Mouse (Mus musculus) CH12.LX (cell line): Measurements from ENCODE around the gene Nap1l4. TPM values are rescaled to one million over a fixed set of nuclear protein-coding genes. Genes with fewer than 3 reads are reported as not detected.

Experiments
- DNase-seq: peaks from one replicate; pipeline ENCODE4 v3.0.0-alpha.2; 2013; ENCODE audit errors: extremely low read depth
- H3K27ac ChIP-seq: 2 replicates; pipeline ENCODE4 v1.5.1; 2012; ENCODE audit warnings: low read depth, mild to moderate bottlenecking, control low read depth, moderate library complexity; ENCODE audit not compliant: insufficient read depth
- H3K27me3 ChIP-seq: replicated peaks from 2 replicates; pipeline ENCODE3; 2012; ENCODE audit warnings: inconsistent platforms
- H3K36me3 ChIP-seq, 2 experiments: replicated peaks in 1 of 2; 2 replicates each; pipeline versions ENCODE3 to v1.6.1; 2012; ENCODE audit warnings: inconsistent platforms in 1 of 2, low read length in 1 of 2, mild to moderate bottlenecking in 1 of 2, mixed read lengths in 1 of 2, moderate library complexity in 1 of 2; ENCODE audit not compliant: control insufficient read depth in 1 of 2, insufficient read depth in 1 of 2
- H3K4me1 ChIP-seq, 2 experiments: 2 replicates each; pipeline ENCODE4 v1.6.1; 2012; ENCODE audit warnings: inconsistent platforms in 1 of 2, moderate library complexity in 1 of 2; ENCODE audit not compliant: insufficient read depth in 2 of 2, control insufficient read depth in 1 of 2
- H3K4me2 ChIP-seq: 2 replicates; pipeline ENCODE4 v1.6.1; 2012; ENCODE audit warnings: low read depth, mild to moderate bottlenecking, control low read depth; ENCODE audit not compliant: poor library complexity, insufficient read depth, severe bottlenecking
- H3K4me3 ChIP-seq, 3 experiments: fragments of 150-350 bp in 1 of 3; sonication (generic) in 1 of 3; replicated peaks in 1 of 3; 2 replicates each; pipeline versions ENCODE3 to v1.5.1; 2011 to 2012; ENCODE audit warnings: low read depth in 2 of 3, low read length in 2 of 3, mild to moderate bottlenecking in 2 of 3, moderate library complexity in 2 of 3, control low read depth in 1 of 3, improper control_type of control experiment in 1 of 3, inconsistent platforms in 1 of 3, mixed read lengths in 1 of 3; ENCODE audit not compliant: poor library complexity in 1 of 3
- H3K79me2 ChIP-seq: replicated peaks from 2 replicates; pipeline ENCODE4 v1.6.1; 2012; ENCODE audit warnings: mild to moderate bottlenecking, moderate library complexity; ENCODE audit not compliant: control insufficient read depth, poor library complexity, insufficient read depth, severe bottlenecking; ENCODE audit errors: extremely low read depth
- H3K9ac ChIP-seq: 2 replicates; pipeline ENCODE4 v1.6.1; 2012; ENCODE audit warnings: low read depth, mild to moderate bottlenecking, control low read depth, moderate library complexity; ENCODE audit not compliant: insufficient read depth
- H3K9me3 ChIP-seq: replicated peaks from 2 replicates; pipeline ENCODE3; 2012; ENCODE audit warnings: low read length, inconsistent platforms, mixed read lengths
- BHLHE40 ChIP-seq: IDR thresholded peaks from 2 replicates; pipeline ENCODE4 v1.6.1; 2011; ENCODE audit warnings: mild to moderate bottlenecking, low read depth, low read length, improper control_type of control experiment
- CHD2 ChIP-seq: IDR thresholded peaks from 2 replicates; pipeline ENCODE4 v1.6.1; 2011; ENCODE audit warnings: low read length, improper control_type of control experiment
- ELF1 ChIP-seq: IDR thresholded peaks from 2 replicates; pipeline ENCODE4 v1.6.1; 2014; ENCODE audit warnings: low read depth, mild to moderate bottlenecking, inconsistent platforms, low read length, improper control_type of control experiment
- EP300 ChIP-seq: IDR thresholded peaks from 2 replicates; pipeline ENCODE4 v1.6.1; 2011; ENCODE audit warnings: low read length, improper control_type of control experiment
- GABPA ChIP-seq: IDR thresholded peaks from 2 replicates; pipeline ENCODE4 v1.6.1; 2012; ENCODE audit warnings: low read depth, low read length, improper control_type of control experiment, inconsistent platforms; ENCODE audit not compliant: insufficient replicate concordance
- HCFC1 ChIP-seq: IDR thresholded peaks from 2 replicates; pipeline ENCODE4 v1.6.1; 2012; ENCODE audit warnings: low read depth, mild to moderate bottlenecking, inconsistent platforms, low read length, improper control_type of control experiment
- KAT2A ChIP-seq: IDR thresholded peaks from 2 replicates; pipeline ENCODE4 v1.6.1; 2012; ENCODE audit warnings: low read length, improper control_type of control experiment, inconsistent platforms; ENCODE audit not compliant: insufficient replicate concordance
- MAX ChIP-seq: IDR thresholded peaks from 2 replicates; pipeline ENCODE4 v1.6.1; 2011; ENCODE audit warnings: low read length, improper control_type of control experiment
- MAZ ChIP-seq: IDR thresholded peaks from 2 replicates; pipeline ENCODE4 v1.6.1; 2012; ENCODE audit warnings: low read depth, mild to moderate bottlenecking, inconsistent platforms, low read length, improper control_type of control experiment, moderate library complexity
- MEF2A ChIP-seq: IDR thresholded peaks from 2 replicates; pipeline ENCODE4 v1.6.1; 2014; ENCODE audit warnings: low read depth, mild to moderate bottlenecking, inconsistent platforms, low read length, improper control_type of control experiment, borderline replicate concordance
- MXI1 ChIP-seq: IDR thresholded peaks from 2 replicates; pipeline ENCODE4 v1.6.1; 2011; ENCODE audit warnings: mild to moderate bottlenecking, low read depth, low read length, improper control_type of control experiment
- MYC ChIP-seq: IDR thresholded peaks from 2 replicates; pipeline ENCODE4 v1.6.1; 2011; ENCODE audit warnings: low read depth, mild to moderate bottlenecking, improper control_type of control experiment, low read length
- NELFE ChIP-seq: IDR thresholded peaks from 2 replicates; pipeline ENCODE4 v1.6.1; 2011; ENCODE audit warnings: low read depth, low read length, improper control_type of control experiment
- NRF1 ChIP-seq: IDR thresholded peaks from 2 replicates; pipeline ENCODE4 v1.6.1; 2014; ENCODE audit warnings: low read depth, mild to moderate bottlenecking, inconsistent platforms, low read length, improper control_type of control experiment, moderate library complexity
- POLR2A ChIP-seq: IDR thresholded peaks from 2 replicates; pipeline ENCODE4 v1.6.1; 2011; ENCODE audit warnings: low read depth, mild to moderate bottlenecking, improper control_type of control experiment, low read length
- POLR2AphosphoS2 ChIP-seq: IDR thresholded peaks from 2 replicates; pipeline ENCODE4 v1.6.1; 2011; ENCODE audit warnings: low read depth, low read length, improper control_type of control experiment
- SIN3A ChIP-seq: IDR thresholded peaks from 2 replicates; pipeline ENCODE4 v1.6.1; 2012; ENCODE audit warnings: low read length, improper control_type of control experiment, inconsistent platforms
- TBP ChIP-seq: conservative IDR thresholded peaks from 2 replicates; pipeline ENCODE4 v1.6.1; 2011; ENCODE audit warnings: low read depth, low read length, improper control_type of control experiment
- TCF12 ChIP-seq: IDR thresholded peaks from 2 replicates; pipeline ENCODE4 v1.6.1; 2014; ENCODE audit warnings: low read depth, mild to moderate bottlenecking, inconsistent platforms, low read length, improper control_type of control experiment
- USF1 ChIP-seq: IDR thresholded peaks from 2 replicates; pipeline ENCODE4 v1.6.1; 2014; ENCODE audit warnings: low read depth, mild to moderate bottlenecking, inconsistent platforms, low read length, improper control_type of control experiment
- USF2 ChIP-seq: conservative IDR thresholded peaks from 2 replicates; pipeline ENCODE4 v1.6.1; 2011; ENCODE audit warnings: low read depth, low read length, improper control_type of control experiment
- ZKSCAN1 ChIP-seq: IDR thresholded peaks from 2 replicates; pipeline ENCODE4 v1.6.1; 2012; ENCODE audit warnings: low read depth, inconsistent platforms, low read length, improper control_type of control experiment, borderline replicate concordance
- ZMIZ1 ChIP-seq: IDR thresholded peaks from 2 replicates; pipeline ENCODE4 v1.6.1; 2012; ENCODE audit warnings: low read depth, mild to moderate bottlenecking, inconsistent platforms, low read length, improper control_type of control experiment
- ZNF384 ChIP-seq: IDR thresholded peaks from 2 replicates; pipeline ENCODE4 v1.6.1; 2012; ENCODE audit warnings: low read depth, low read length, improper control_type of control experiment, inconsistent platforms
- dilution Hi-C: fragments of 300-500 bp; cut with MboI; formaldehyde crosslinking; loops from 2 replicates; pipeline ENCODE4 v1.14.3; 2020; ENCODE audit warnings: low sequenced_read_pairs; ENCODE audit not compliant: extremely low pct_unique_long_range_greater_than_20kb, extremely low pct_ligation_motif_present
- in situ Hi-C: fragments of 300-500 bp; cut with MboI; formaldehyde crosslinking; loops from 3 replicates; pipeline ENCODE4 v1.14.3; 2019; ENCODE audit warnings: low sequenced_read_pairs, low pct_ligation_motif_present, low pct_unique_long_range_greater_than_20kb, mixed read lengths
- polyA plus RNA-seq: library from polyadenylated mRNA; unstranded; fragments of >175 nt; gene quantifications from 2 replicates; pipeline ENCODE4 v1.2.1, GENCODE M21; 2012; ENCODE audit warnings: low read depth; ENCODE audit not compliant: insufficient read length
- total RNA-seq, 2 experiments: library from RNA; depleted of rRNA; stranded (reverse); fragments of 300-350 nt in 1 of 2; fragments of >200 nt in 1 of 2; gene quantifications; 2 replicates each; pipeline ENCODE4 v1.2.3; 2012 to 2014

Nap1l4 gene
- total RNA-seq (2012; rRNA removed) (121 and 139 TPM in 2 replicates), total RNA-seq (2014; rRNA removed) (168 and 175 TPM in 2 replicates), polyA plus RNA-seq (154 and 209 TPM in 2 replicates)

DNA sequence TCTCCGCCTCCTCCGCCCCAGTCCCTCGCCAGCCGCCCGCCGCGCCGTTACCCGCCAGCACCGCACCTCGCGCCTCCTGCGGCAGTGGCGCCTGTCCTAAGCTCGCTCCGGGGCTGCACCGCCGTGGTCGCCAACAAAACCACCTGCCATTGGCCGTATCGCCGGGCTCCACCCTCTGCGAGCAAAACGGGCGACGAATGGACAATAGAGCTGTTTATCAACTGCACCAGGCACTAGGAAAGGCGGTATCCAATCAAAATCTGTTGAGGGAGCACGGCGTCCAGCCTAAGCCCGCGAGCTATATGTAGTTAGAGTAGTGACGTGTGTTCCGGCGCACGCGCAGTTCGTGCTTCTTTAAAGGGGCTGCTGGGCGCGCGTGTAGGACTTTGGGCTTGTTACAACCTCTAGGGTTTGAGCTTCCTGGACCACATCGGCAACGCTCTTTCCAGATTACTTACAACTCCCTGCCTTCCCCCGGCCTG lies at the start of gene Nap1l4:
Nap1l4 (minus strand) TSS at position 131 of the 482 bp plus-strand sequence.
- no peaks in the 10 kb centered on the region for H3K9me3 ChIP-seq
- H3K36me3 ChIP-seq: peaks cover 13 to 43% of the 10 kb centered on the region in 2 experiments
- TF ChIP-seq USF2 (no peak), TCF12 (peak; percentile 67; the same call in 1 of the 2 replicates), ELF1 (peak; percentile 81), POLR2AphosphoS2 (peak; percentile 88), MAZ (0 out of 2 replicates have a peak, but pooled peaks have one; percentile 22), USF1 (no peak), NRF1 (peak; percentile 94), TBP (peak; percentile 90), EP300 (no peak), KAT2A (peak; percentile 82; the same call in 1 of the 2 replicates), MEF2A (peak; percentile 5; the same call in 1 of the 2 replicates), GABPA (no peak), MYC (peak; percentile 92), CHD2 (peak; percentile 95), MAX (peak; percentile 79; the same call in 1 of the 2 replicates), MXI1 (peak; percentile 90), NELFE (peak; percentile 96), ZKSCAN1 (no peak), POLR2A (peak; percentile 96), BHLHE40 (peak; percentile 67), ZMIZ1 (peak; percentile 87), HCFC1 (peak; percentile 83), SIN3A (no peak; the same call in 1 of the 2 replicates), ZNF384 (no peak)
- TF ChIP-seq, all 38 proteins: peak for 17
- H3K27ac ChIP-seq: peak within 1 kb of the TSS; percentile 89
- H3K9ac ChIP-seq: peak within 1 kb of the TSS; percentile 83
- H3K4me3 ChIP-seq: peak within 1 kb of the TSS; percentile 83 to 97 (median 92)
- peak within 1 kb of the TSS; percentile 44 for H3K4me2 ChIP-seq
- dilution Hi-C loops: no loop called here
- in situ Hi-C loops: no loop called here
- H3K4me1 ChIP-seq: peaks cover 0 to 41% of the 10 kb centered on the region in 2 experiments; a peak in 2 of 4 replicates
- peak; percentile 99 for DNase-seq
- H3K79me2 ChIP-seq: peaks cover 36% of the 10 kb centered on the region
- H3K27me3 ChIP-seq: no peaks in the 10 kb centered on the region
